Mouse (Mus musculus): ENCODE data around the gene Setd1b.

DNA sequence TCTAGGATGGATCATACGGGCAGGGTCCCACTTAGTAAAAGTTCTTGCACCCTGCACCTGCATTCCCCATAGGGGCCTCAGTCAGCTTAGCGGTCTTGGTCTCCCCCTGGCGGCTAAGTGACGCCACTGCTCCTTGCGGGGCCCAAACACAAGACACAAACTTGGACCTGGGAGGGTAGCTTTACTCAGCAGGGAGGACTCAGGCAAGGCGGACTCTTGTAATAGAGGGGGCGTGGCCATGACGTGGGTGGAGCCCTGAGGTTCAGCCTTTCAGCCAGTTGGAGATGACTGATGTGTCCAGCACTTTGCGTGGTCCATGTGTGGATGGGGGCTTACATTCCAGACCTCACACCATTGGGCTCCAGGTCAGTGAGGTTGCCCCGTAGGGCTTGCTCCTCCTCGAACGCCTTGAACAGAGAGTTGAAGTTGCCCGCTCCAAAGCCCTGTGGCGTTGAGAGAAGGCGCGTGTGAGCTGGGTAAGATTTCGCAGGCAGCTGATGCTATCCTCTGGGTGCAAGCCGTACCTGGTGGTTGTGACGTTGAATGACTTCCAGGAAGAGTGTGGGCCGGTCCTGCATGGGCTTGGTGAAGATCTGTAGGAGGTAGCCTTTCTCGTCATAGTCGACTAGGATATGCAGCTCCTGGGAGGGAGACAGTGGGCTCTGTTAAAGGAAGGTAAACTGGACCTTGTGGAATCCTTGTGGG is 29.8 kb downstream of the Setd1b start:
- TF ChIP-seq CTCF (IDR thresholded peaks at IDR 0.05; ENCODE audit: low read depth) (peak; percentile 100), EP300 (optimal IDR thresholded peaks at IDR 0.05) (no peak)
